Mouse (Mus musculus) megakaryocyte, adult 5-6 weeks (primary cell): ENCODE results near the gene Slc25a31. TPM values are rescaled to one million over a fixed set of nuclear protein-coding genes. Genes with fewer than 3 reads are reported as not detected.

Source experiments
- ATAC-seq: 2 replicates; pipeline ENCODE4 v1.8.0; 2016; ENCODE audit warnings: mild to moderate bottlenecking, inconsistent platforms; ENCODE audit not compliant: poor library complexity, severe bottlenecking
- total RNA-seq, 2 experiments: library from RNA; stranded (forward) in 1 of 2; stranded (reverse) in 1 of 2; fragments of 153-499, 151-499 nt in 1 of 2; fragments of 221-1000, 200-1000 nt in 1 of 2; gene quantifications; 2 replicates each; pipeline versions ENCODE4 v1.2.3 to v1.2.4; 2015 to 2017

Slc25a31 gene
- total RNA-seq, 2 experiments from 2014 or later: not detected

GRCm38 (mm10) chr3:40719022-40719421 lies 10.4 kb downstream of the Slc25a31 start:
- no peak for ATAC-seq

- ATAC-seq: no peak
These were observed 29.8 kb downstream of the Slc25a31 start for GRCm38 (mm10) chr3:40738381-40738912.

- peak; percentile 33; the same call in 1 of the 2 replicates for ATAC-seq
These were observed 35.6 kb downstream of the Slc25a31 start, which contains the start of gene Hspa4l for GRCm38 (mm10) chr3:40744024-40744835. Gene Hspa4l, plus strand, starts transcription at chr3:40744495.

GRCm38 (mm10) chr3:40744836-40745660 lies 36.4 kb downstream of the Slc25a31 start:
- ATAC-seq: peak; percentile 83

GRCm38 (mm10) chr3:40745661-40746547 lies 37.2 kb downstream of the Slc25a31 start:
- ATAC-seq: peak; percentile 41

- ATAC-seq: no peak
These were observed 52.1 kb downstream of the Slc25a31 start for GRCm38 (mm10) chr3:40760746-40761145.

GRCm38 (mm10) chr3:40761312-40761711 lies 52.7 kb downstream of the Slc25a31 start:
- no peak for ATAC-seq

Other genes with a start within 250 kb of the Slc25a31 start
- 0.56 and 1.4 TPM in 2 replicates for gene Intu, start 177.6 kb upstream of the Slc25a31 start, total RNA-seq (2015)
- 0.61 and 0.73 TPM in 2 replicates for gene Intu, start 177.6 kb upstream of the Slc25a31 start, total RNA-seq (2017)
- 33.4 and 40.1 TPM in 2 replicates for gene Hspa4l, start 35.6 kb downstream of the Slc25a31 start, total RNA-seq (2015)
- gene Hspa4l, start 35.6 kb downstream of the Slc25a31 start, total RNA-seq (2017): 46.1 and 46.7 TPM in 2 replicates
- gene Plk4, start 91.2 kb downstream of the Slc25a31 start, total RNA-seq (2015): 63.2 and 77.6 TPM in 2 replicates
- 67.1 and 93.7 TPM in 2 replicates for gene Plk4, start 91.2 kb downstream of the Slc25a31 start, total RNA-seq (2017)
- 16.3 and 17.0 TPM in 2 replicates for gene Mfsd8, start 138.0 kb downstream of the Slc25a31 start, total RNA-seq (2015)
- 5.7 and 7.1 TPM in 2 replicates for gene Mfsd8, start 138.0 kb downstream of the Slc25a31 start, total RNA-seq (2017)
- 6.2 and 8.1 TPM in 2 replicates for gene Abhd18, start 138.1 kb downstream of the Slc25a31 start, total RNA-seq (2015)
- gene Abhd18, start 138.1 kb downstream of the Slc25a31 start, total RNA-seq (2017): 5.3 and 5.7 TPM in 2 replicates
- gene 1700034I23Rik, start 193.7 kb downstream of the Slc25a31 start, total RNA-seq (2015): not detected in 2 replicates
- gene 1700034I23Rik, start 193.7 kb downstream of the Slc25a31 start, total RNA-seq (2017): 0.26 TPM in 1 of 2 replicates, not detected in the other
- 24.3 and 28.5 TPM in 2 replicates for gene Larp1b, start 241.0 kb downstream of the Slc25a31 start, total RNA-seq (2015)
- 33.7 and 93.0 TPM in 2 replicates for gene Larp1b, start 241.0 kb downstream of the Slc25a31 start, total RNA-seq (2017)